Mouse (Mus musculus): ENCODE results near the gene Pik3r1. TPM values are rescaled to one million over a fixed set of nuclear protein-coding genes. Genes with fewer than 3 reads are reported as not detected.

The Pik3r1 gene
- polyA plus RNA-seq, 1 experiment from 2014 or later: 18.5 TPM

- no peak for TF ChIP-seq CTCF (IDR thresholded peaks at IDR 0.05; ENCODE audit: low read depth)
- no peak for TF ChIP-seq EP300 (IDR thresholded peaks at IDR 0.05; ENCODE audit: low read depth)
- no peaks in the 10 kb centered on the region for H3K27me3 ChIP-seq (ENCODE audit: insufficient read depth, low read length)
- H3K9me3 ChIP-seq (ENCODE audit: low read length): no peaks in the 10 kb centered on the region
- H3K9ac ChIP-seq (replicated peaks): no peak overlapping the region
- no peak overlapping the region for H3K27ac ChIP-seq (ENCODE audit: low read depth)
- H3K4me2 ChIP-seq (ENCODE audit: low read depth, low read length): no peak overlapping the region
- WGBS (ENCODE audit: insufficient replicate concordance): 40% methylated on average over 3 of the region's 3 CpGs
- DNase-seq (no peak), ATAC-seq (no peak)
- peaks cover 3% of the 10 kb centered on the region; the same call in 1 of the 2 replicates for H3K4me1 ChIP-seq (ENCODE audit: insufficient read depth)
- no peaks in the 10 kb centered on the region for H3K36me3 ChIP-seq (replicated peaks; ENCODE audit: insufficient read depth, low read length)
- H3K4me3 ChIP-seq (ENCODE audit: low read depth, low read length): no peak overlapping the region
These were observed 37.6 kb upstream of the Pik3r1 start for GRCm38 (mm10) chr13:101805559-101806091.

GRCm38 (mm10) chr13:101801372-101802186, 33.6 kb upstream of the Pik3r1 start:
- H3K9ac ChIP-seq (replicated peaks): peak overlapping the region; percentile 55
- no peaks in the 10 kb centered on the region for H3K27me3 ChIP-seq (ENCODE audit: insufficient read depth, low read length)
- H3K4me1 ChIP-seq (ENCODE audit: insufficient read depth): peaks cover 3% of the 10 kb centered on the region
- 4% methylated on average over 41 of the region's 41 CpGs for WGBS (ENCODE audit: insufficient replicate concordance)
- H3K27ac ChIP-seq (ENCODE audit: low read depth): no peak overlapping the region
- H3K36me3 ChIP-seq (replicated peaks; ENCODE audit: insufficient read depth, low read length): no peaks in the 10 kb centered on the region
- H3K9me3 ChIP-seq (ENCODE audit: low read length): no peaks in the 10 kb centered on the region
- H3K4me3 ChIP-seq (ENCODE audit: low read depth, low read length): peak overlapping the region; percentile 38
- DNase-seq (peak; percentile 57), ATAC-seq (peak; percentile 77)
- TF ChIP-seq CTCF (IDR thresholded peaks at IDR 0.05; ENCODE audit: low read depth) (no peak), EP300 (IDR thresholded peaks at IDR 0.05; ENCODE audit: low read depth) (0 out of 2 replicates have a peak, but pooled peaks have one; percentile 11)
- H3K4me2 ChIP-seq (ENCODE audit: low read depth, low read length): peak overlapping the region; percentile 70

GRCm38 (mm10) chr13:101800833-101801371, 32.9 kb upstream of the Pik3r1 start:
- DNase-seq: no peak
- Histone ChIP-seq H3K9me3 (ENCODE audit: low read length) (no peaks in the 10 kb centered on the region), H3K27ac (ENCODE audit: low read depth) (no peak overlapping the region), H3K4me1 (ENCODE audit: insufficient read depth) (peaks cover 3% of the 10 kb centered on the region), H3K36me3 (replicated peaks; ENCODE audit: insufficient read depth, low read length) (no peaks in the 10 kb centered on the region), H3K4me3 (ENCODE audit: low read depth, low read length) (peak overlapping the region; percentile 38), H3K27me3 (ENCODE audit: insufficient read depth, low read length) (no peaks in the 10 kb centered on the region), H3K4me2 (ENCODE audit: low read depth, low read length) (peak overlapping the region; percentile 70), H3K9ac (replicated peaks) (no peak overlapping the region)
- ATAC-seq: no peak
- 50% methylated on average over 10 of the region's 10 CpGs for WGBS (ENCODE audit: insufficient replicate concordance)
- TF ChIP-seq EP300 (IDR thresholded peaks at IDR 0.05; ENCODE audit: low read depth): no peak
- no peak for TF ChIP-seq CTCF (IDR thresholded peaks at IDR 0.05; ENCODE audit: low read depth)

- ATAC-seq: no peak
- H3K4me3 ChIP-seq (ENCODE audit: low read depth, low read length): no peak overlapping the region
- no peak overlapping the region for H3K9ac ChIP-seq (replicated peaks)
- peaks cover 3% of the 10 kb centered on the region for H3K4me1 ChIP-seq (ENCODE audit: insufficient read depth)
- DNase-seq: no peak
- H3K9me3 ChIP-seq (ENCODE audit: low read length): no peaks in the 10 kb centered on the region
- H3K4me2 ChIP-seq (ENCODE audit: low read depth, low read length): no peak overlapping the region
- H3K27me3 ChIP-seq (ENCODE audit: insufficient read depth, low read length): no peaks in the 10 kb centered on the region
- H3K36me3 ChIP-seq (replicated peaks; ENCODE audit: insufficient read depth, low read length): no peaks in the 10 kb centered on the region
- no peak overlapping the region for H3K27ac ChIP-seq (ENCODE audit: low read depth)
- no peak for TF ChIP-seq CTCF (IDR thresholded peaks at IDR 0.05; ENCODE audit: low read depth)
- TF ChIP-seq EP300 (IDR thresholded peaks at IDR 0.05; ENCODE audit: low read depth): no peak
- 76% methylated on average over 13 of the region's 13 CpGs for WGBS (ENCODE audit: insufficient replicate concordance)
These were observed 32.1 kb upstream of the Pik3r1 start for GRCm38 (mm10) chr13:101800021-101800596.

GRCm38 (mm10) chr13:101799318-101799717, 31.3 kb upstream of the Pik3r1 start:
- Histone ChIP-seq H3K4me3 (ENCODE audit: low read depth, low read length) (no peak overlapping the region), H3K9ac (replicated peaks) (no peak overlapping the region), H3K27ac (ENCODE audit: low read depth) (no peak overlapping the region), H3K4me1 (ENCODE audit: insufficient read depth) (peaks cover 3% of the 10 kb centered on the region), H3K27me3 (ENCODE audit: insufficient read depth, low read length) (no peaks in the 10 kb centered on the region), H3K4me2 (ENCODE audit: low read depth, low read length) (no peak overlapping the region), H3K9me3 (ENCODE audit: low read length) (no peaks in the 10 kb centered on the region), H3K36me3 (replicated peaks; ENCODE audit: insufficient read depth, low read length) (no peaks in the 10 kb centered on the region)
- DNase-seq: no peak
- ATAC-seq: no peak
- TF ChIP-seq CTCF (IDR thresholded peaks at IDR 0.05; ENCODE audit: low read depth): no peak
- no peak for TF ChIP-seq EP300 (IDR thresholded peaks at IDR 0.05; ENCODE audit: low read depth)
- WGBS (ENCODE audit: insufficient replicate concordance): 67% methylated on average over 2 of the region's 2 CpGs

GRCm38 (mm10) chr13:101798522-101798921, 30.5 kb upstream of the Pik3r1 start:
- 51% methylated on average over 4 of the region's 4 CpGs for WGBS (ENCODE audit: insufficient replicate concordance)
- no peak overlapping the region for H3K9ac ChIP-seq (replicated peaks)

More at GRCm38 (mm10) chr13:101798522-101798921, 30.5 kb upstream of the Pik3r1 start:
- DNase-seq (no peak), ATAC-seq (no peak)
- no peaks in the 10 kb centered on the region for H3K27me3 ChIP-seq (ENCODE audit: insufficient read depth, low read length)
- H3K4me2 ChIP-seq (ENCODE audit: low read depth, low read length): no peak overlapping the region
- H3K27ac ChIP-seq (ENCODE audit: low read depth): no peak overlapping the region
- no peaks in the 10 kb centered on the region for H3K9me3 ChIP-seq (ENCODE audit: low read length)
- no peaks in the 10 kb centered on the region for H3K36me3 ChIP-seq (replicated peaks; ENCODE audit: insufficient read depth, low read length)
- H3K4me3 ChIP-seq (ENCODE audit: low read depth, low read length): no peak overlapping the region
- peaks cover 3% of the 10 kb centered on the region for H3K4me1 ChIP-seq (ENCODE audit: insufficient read depth)
- TF ChIP-seq EP300 (IDR thresholded peaks at IDR 0.05; ENCODE audit: low read depth) (no peak), CTCF (IDR thresholded peaks at IDR 0.05; ENCODE audit: low read depth) (no peak)

All from liver, postnatal 0 days (tissue).